Mouse (Mus musculus) liver, postnatal 0 days (tissue): ENCODE data around the gene Ednrb.

ENCODE experiments used
- CTCF ChIP-seq: sonication (generic); IDR thresholded peaks from 2 replicates; pipeline ENCODE4 v1.5.1; 2016; ENCODE audit warnings: antibody characterized with exemption, low read depth
- EP300 ChIP-seq: IDR thresholded peaks from 2 replicates; pipeline ENCODE4 v1.6.1; 2016; ENCODE audit warnings: antibody characterized with exemption, low read depth, mild to moderate bottlenecking

- TF ChIP-seq CTCF (no peak), EP300 (no peak)
Observed at GRCm38 (mm10) chr14:103834589-103834988, 9.6 kb downstream of the Ednrb start.
